Mouse (Mus musculus): ENCODE measurements around the gene Kcna2. TPM values are rescaled to one million over a fixed set of nuclear protein-coding genes. Genes with fewer than 3 reads are reported as not detected.
A peak's percentile ranks its signal among the peaks of the same experiment; 100 is the strongest.

Kcna2 gene
- polyA plus RNA-seq, 1 experiment from 2014 or later: 1.9 TPM

DNA sequence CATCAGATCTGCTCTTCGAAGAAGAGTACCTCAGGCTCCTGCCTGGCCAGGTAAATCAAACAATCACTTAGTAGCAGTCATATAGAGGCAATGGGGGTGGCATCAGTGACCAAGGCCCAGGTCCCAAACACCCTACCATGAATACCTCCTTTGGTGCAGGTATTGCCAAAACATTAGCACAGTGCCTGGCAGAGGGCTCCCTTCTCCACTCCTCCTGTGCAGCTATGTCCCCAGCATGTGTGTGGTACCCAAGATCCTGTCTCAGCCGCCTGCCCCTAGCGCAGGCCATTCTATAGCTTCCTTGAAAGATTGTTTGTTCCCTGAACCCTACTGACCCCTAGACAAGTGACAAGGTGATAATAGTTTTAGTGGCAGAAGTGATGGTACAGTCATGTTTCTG is 2.5 kb downstream of the Kcna2 start:
- no peak for ATAC-seq (ENCODE audit: low read depth)
- H3K4me3 ChIP-seq: peak overlapping the region; percentile 70; the same call in 1 of the 2 replicates
- peaks cover 44% of the 10 kb centered on the region for H3K4me1 ChIP-seq (replicated peaks)
- H3K27ac ChIP-seq (replicated peaks): no peak overlapping the region
- H3K27me3 ChIP-seq: peaks cover 35% of the 10 kb centered on the region
- no peaks in the 10 kb centered on the region for H3K9me3 ChIP-seq
- WGBS: 88% methylated on average over 3 of the region's 3 CpGs
- peak overlapping the region; percentile 86 for H3K9ac ChIP-seq
- H3K4me2 ChIP-seq: peak overlapping the region; percentile 89
- H3K36me3 ChIP-seq: 0 out of 2 replicates have a peak, but pooled peaks cover 10% of the 10 kb centered on the region

DNA sequence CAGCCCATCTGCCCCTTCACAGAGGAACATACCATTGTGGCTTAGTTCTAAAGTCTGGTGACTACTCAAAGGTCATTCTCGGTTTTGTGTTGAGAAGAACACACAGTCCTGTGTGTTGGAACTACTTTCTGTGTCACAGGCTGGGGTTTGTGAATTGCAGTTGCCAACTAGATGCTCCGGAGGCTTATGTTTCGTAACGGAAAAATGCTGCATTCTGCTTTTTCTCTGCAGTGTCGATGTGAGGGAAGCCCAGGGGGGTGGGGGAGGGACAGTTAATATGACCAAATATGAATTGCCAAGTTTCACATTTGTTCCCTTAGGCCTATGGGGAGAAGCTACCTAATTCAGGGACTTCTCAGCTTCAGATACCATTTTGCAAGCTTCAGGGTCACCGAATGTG is 5.0 kb downstream of the Kcna2 start:
- Histone ChIP-seq H3K9me3 (no peaks in the 10 kb centered on the region), H3K4me2 (no peak overlapping the region), H3K27me3 (peaks cover 12% of the 10 kb centered on the region), H3K4me1 (replicated peaks) (peaks cover 39% of the 10 kb centered on the region), H3K4me3 (no peak overlapping the region), H3K9ac (no peak overlapping the region), H3K27ac (replicated peaks) (no peak overlapping the region), H3K36me3 (0 out of 2 replicates have a peak, but pooled peaks cover 10% of the 10 kb centered on the region)
- 83% methylated on average over 6 of the region's 6 CpGs for WGBS
- no peak for ATAC-seq (ENCODE audit: low read depth)

DNA sequence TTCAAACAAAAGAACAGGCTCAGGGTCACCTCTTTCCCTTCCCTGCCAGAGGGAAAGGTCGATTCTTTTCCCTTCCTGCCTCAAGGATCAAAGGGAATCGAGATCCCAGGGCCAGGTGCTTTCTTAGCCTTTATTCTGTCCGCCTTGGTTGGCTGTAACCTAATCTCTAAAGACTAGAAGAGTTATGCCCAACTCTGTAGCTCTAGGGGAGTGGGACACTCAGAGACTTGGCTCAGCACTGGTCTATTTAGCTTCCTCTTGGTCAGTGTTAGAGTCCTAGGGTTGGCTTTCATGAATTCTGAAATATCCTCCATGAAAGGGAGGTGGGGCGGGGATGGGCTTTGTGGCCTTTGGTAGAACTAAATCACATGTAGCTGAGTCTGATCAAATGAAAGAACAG is 11.6 kb downstream of the Kcna2 start:
- Histone ChIP-seq H3K36me3 (no peaks in the 10 kb centered on the region), H3K27ac (replicated peaks) (no peak overlapping the region), H3K4me2 (no peak overlapping the region), H3K9ac (no peak overlapping the region), H3K27me3 (no peaks in the 10 kb centered on the region), H3K4me3 (no peak overlapping the region), H3K4me1 (replicated peaks) (peaks cover 29% of the 10 kb centered on the region), H3K9me3 (no peaks in the 10 kb centered on the region)
- WGBS: 60% methylated on average over 4 of the region's 4 CpGs
- ATAC-seq (ENCODE audit: low read depth): no peak

DNA sequence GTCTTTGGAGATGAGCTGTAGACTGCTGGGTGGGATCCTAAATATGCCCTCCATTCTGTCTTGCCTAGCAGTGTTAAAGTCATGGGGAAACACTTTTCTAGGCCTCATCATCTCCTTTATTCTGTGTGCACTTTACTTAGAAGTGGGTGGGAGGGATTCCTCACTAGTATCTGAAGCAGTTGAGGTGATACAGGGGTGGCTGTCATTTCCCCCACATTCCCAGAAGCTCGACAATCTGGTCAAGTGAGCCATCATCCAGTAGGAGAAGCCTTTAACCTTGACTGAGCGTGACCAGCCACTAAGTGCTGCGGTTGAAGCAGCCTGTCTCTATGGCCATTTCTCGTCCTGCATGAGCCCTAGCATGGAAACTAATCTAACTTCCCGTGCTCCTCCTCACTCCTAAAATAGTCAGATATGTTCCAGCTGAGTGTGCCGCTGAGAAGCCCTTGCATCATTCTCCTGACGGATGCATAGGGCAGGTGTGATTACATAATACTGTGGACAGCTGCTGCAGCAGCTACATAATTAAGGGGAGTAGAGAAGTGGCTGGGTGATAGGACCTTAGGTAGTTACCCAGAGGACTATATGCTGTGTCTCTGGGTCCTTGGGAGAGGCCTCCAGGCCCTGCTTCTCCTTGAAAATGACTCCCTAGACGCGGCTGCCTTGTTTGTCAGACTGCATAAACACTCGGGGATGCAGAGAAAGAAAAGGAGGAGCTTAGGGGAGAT is 12.2 kb downstream of the Kcna2 start:
- no peaks in the 10 kb centered on the region for H3K27me3 ChIP-seq
- no peaks in the 10 kb centered on the region for H3K36me3 ChIP-seq
- peak; percentile 36 for ATAC-seq (ENCODE audit: low read depth)
- WGBS: 60% methylated on average over 10 of the region's 10 CpGs
- H3K27ac ChIP-seq (replicated peaks): peak overlapping the region; percentile 86
- no peak overlapping the region; the same call in 1 of the 2 replicates for H3K9ac ChIP-seq
- no peak overlapping the region for H3K4me3 ChIP-seq
- no peaks in the 10 kb centered on the region for H3K9me3 ChIP-seq
- peak overlapping the region; percentile 45 for H3K4me2 ChIP-seq
- peaks cover 29% of the 10 kb centered on the region for H3K4me1 ChIP-seq (replicated peaks)

DNA sequence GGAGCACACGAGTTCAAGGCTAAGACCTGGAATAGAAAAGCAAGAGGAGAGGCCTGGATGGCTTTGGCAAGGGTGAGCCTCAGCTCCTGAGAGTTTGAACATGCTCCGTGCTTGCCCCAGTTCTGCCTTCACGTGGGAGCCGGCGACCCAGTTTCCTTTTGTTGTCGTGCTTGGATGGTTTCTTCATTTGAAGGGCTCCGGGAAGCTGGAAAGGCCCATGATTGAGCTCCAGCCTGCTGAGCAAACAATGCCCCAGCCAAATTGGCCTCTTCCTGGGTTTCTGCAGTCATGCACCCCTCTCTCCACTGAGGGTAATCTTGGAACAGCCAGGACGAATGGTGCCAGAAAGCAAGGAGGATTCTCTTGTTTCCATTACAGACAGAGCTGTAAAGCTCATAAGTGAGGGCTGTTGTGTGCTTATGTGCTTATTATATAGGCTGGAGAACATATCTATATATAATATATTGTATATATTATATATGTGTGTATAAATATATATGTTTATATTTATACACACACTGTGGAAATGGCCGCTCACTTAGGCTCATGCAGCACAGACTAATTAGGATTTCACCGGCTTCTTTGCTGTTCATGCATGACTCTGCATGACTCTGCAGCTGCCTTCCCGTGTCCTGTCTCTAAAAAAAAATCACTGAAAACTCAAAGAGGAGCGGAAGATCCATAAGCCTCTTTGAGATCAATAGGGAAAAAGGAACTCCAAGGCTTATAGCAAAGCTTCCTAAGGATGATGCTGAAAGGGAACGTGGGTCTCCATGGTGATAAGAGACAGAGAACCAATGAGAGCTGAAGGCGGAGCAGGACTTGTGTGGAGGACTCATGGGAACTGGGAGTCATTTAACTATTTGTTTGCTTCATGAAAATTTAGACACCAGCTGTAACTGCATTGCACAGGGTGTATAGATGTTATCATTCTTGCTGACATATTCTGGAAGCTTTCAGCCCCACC is 13.1 kb downstream of the Kcna2 start:
- Histone ChIP-seq H3K4me3 (peak overlapping the region; percentile 28), H3K9ac (peak overlapping the region; percentile 9), H3K27ac (replicated peaks) (peak overlapping the region; percentile 86), H3K4me2 (peak overlapping the region; percentile 45), H3K27me3 (no peaks in the 10 kb centered on the region), H3K36me3 (no peaks in the 10 kb centered on the region), H3K4me1 (replicated peaks) (peaks cover 27% of the 10 kb centered on the region), H3K9me3 (no peaks in the 10 kb centered on the region)
- WGBS: 32% methylated on average over 14 of the region's 14 CpGs
- ATAC-seq (ENCODE audit: low read depth): peak; percentile 90

DNA sequence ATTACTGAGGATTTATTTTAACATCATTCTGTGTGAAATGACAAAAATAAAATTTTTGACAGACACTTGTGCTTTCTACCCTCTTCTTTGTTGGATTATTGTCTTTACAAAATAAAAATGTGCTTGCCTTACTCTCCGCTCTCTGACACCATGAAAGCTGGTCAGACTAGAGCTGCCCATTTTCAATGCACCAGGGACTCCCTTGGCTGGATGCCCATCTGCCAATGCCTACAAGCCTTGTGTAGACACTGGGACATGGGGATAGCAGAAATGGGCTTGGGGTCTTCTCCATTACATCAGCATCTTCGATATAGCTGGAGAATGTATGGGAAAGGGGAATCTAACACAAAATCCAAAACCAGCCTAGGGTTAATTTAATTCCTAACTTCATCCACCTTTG is 14.0 kb downstream of the Kcna2 start:
- ATAC-seq (ENCODE audit: low read depth): no peak

DNA sequence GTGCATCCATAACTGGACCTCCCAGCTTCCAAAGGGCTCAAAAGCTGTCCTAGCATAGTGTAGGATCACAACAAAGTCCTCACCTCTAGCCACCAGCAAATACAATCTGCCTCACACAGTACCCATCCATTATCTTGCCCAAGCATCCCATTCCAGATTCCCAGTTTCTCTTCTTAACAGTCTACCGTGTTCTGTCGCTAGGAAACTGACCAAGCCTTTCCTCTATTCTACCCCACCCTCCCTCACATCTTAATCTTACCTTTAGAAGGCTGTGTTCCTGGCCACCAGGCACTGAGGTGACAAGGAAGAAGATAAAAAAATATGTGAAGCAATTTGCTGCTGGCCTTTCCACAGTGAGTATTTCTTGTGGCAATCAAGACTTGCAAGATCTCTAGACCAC is 14.8 kb downstream of the Kcna2 start:
- no peak for ATAC-seq (ENCODE audit: low read depth)
- Histone ChIP-seq H3K27ac (replicated peaks) (no peak overlapping the region), H3K4me3 (no peak overlapping the region), H3K9me3 (no peaks in the 10 kb centered on the region), H3K4me2 (no peak overlapping the region), H3K27me3 (no peaks in the 10 kb centered on the region), H3K9ac (no peak overlapping the region), H3K36me3 (no peaks in the 10 kb centered on the region), H3K4me1 (replicated peaks) (peaks cover 27% of the 10 kb centered on the region)
- WGBS: 89% methylated on average over 2 of the region's 2 CpGs

More for the DNA sequence above, 14.0 kb downstream of the Kcna2 start:
- no peaks in the 10 kb centered on the region for H3K9me3 ChIP-seq
- peaks cover 27% of the 10 kb centered on the region for H3K4me1 ChIP-seq (replicated peaks)
- no peak overlapping the region for H3K9ac ChIP-seq
- H3K36me3 ChIP-seq: no peaks in the 10 kb centered on the region
- no peaks in the 10 kb centered on the region for H3K27me3 ChIP-seq
- WGBS: 66% methylated on average over 2 of the region's 2 CpGs
- H3K4me2 ChIP-seq: no peak overlapping the region
- H3K4me3 ChIP-seq: no peak overlapping the region
- H3K27ac ChIP-seq (replicated peaks): no peak overlapping the region

DNA sequence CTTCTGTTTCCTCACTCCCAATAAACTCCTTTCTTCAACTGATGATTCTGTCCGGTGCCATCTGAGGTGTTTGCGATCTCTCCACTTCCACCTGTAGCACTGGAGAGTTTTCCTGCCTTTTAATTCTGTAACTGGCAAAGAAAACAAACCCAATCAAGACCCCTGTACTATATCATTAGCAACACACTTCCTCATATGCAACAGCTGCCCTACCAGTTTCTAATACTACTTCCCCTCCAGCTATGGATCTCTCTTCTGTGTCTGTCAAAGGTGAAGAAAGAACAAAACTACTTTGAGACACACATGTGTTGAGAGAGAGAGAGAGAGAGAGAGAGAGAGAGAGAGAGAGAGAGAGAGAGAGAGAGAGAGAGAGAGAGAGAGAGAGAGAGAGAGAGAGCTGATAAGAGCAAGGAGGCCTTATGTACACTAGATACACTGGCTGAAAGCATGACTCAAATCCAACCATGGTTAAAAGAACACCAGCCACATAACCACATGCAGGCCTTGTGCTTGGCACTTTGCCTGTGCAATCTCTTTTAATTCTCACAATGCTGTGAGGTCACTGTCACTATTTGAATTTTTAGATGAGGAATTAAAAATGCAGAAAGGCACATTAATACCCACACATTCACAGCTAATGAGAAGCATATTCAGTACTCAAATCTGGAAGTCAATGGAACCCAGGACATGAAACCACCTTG is 19.1 kb downstream of the Kcna2 start:
- Histone ChIP-seq H3K27ac (replicated peaks) (no peak overlapping the region), H3K9me3 (no peaks in the 10 kb centered on the region), H3K36me3 (no peaks in the 10 kb centered on the region), H3K4me3 (no peak overlapping the region), H3K27me3 (no peaks in the 10 kb centered on the region), H3K4me1 (replicated peaks) (peaks cover 1% of the 10 kb centered on the region; the same call in 1 of the 2 replicates), H3K9ac (no peak overlapping the region), H3K4me2 (no peak overlapping the region)
- WGBS: 82% methylated on average over 2 of the region's 2 CpGs
- ATAC-seq (ENCODE audit: low read depth): no peak

DNA sequence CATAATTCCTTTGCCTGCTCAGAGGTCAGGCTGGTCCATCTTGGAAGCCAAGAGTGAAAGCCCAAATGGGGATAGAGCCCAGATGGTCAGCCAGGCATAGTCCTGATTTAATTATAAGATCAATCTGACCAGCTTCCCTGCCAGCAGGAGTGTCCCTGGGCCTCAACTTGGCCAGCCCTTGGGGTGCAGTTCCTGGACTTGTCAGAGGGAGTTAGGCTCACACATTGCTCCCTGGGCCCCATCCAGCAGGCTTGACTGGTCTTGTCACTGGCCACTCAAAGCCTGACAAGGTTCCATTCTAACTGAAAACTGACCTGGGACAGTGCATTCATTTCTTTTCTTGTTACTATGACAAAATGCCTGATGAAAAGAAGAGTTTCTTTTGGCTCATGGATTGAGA is 21.4 kb downstream of the Kcna2 start:
- Histone ChIP-seq H3K27ac (replicated peaks) (no peak overlapping the region), H3K4me1 (replicated peaks) (no peaks in the 10 kb centered on the region), H3K36me3 (no peaks in the 10 kb centered on the region), H3K9ac (no peak overlapping the region), H3K4me2 (no peak overlapping the region), H3K9me3 (no peaks in the 10 kb centered on the region), H3K4me3 (no peak overlapping the region), H3K27me3 (no peaks in the 10 kb centered on the region)
- ATAC-seq (ENCODE audit: low read depth): no peak

DNA sequence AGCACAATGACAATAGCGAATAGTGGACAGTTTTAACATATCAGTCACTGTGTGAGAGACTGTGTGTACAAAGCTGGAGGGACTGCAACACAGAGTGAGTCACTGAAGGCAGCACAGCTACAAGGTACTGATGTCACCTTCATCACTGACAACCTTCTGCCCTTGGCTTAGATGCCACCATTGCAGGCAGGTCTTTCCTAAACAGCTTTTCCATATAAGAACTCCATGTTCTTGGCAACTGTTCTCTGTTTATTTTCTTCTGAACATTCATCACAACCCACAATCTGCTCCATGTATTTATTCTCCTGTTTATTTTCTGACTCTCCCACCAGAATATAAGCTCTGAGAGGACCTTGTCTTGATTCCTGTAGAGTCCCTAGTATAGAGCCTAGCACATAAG is 26.7 kb downstream of the Kcna2 start:
- Histone ChIP-seq H3K36me3 (no peaks in the 10 kb centered on the region), H3K4me1 (replicated peaks) (peaks cover 30% of the 10 kb centered on the region), H3K4me3 (no peak overlapping the region), H3K4me2 (no peak overlapping the region), H3K27me3 (no peaks in the 10 kb centered on the region), H3K27ac (replicated peaks) (no peak overlapping the region), H3K9ac (no peak overlapping the region), H3K9me3 (no peaks in the 10 kb centered on the region)
- 86% methylated on average over 1 of the region's 1 CpGs for WGBS
- ATAC-seq (ENCODE audit: low read depth): no peak

DNA sequence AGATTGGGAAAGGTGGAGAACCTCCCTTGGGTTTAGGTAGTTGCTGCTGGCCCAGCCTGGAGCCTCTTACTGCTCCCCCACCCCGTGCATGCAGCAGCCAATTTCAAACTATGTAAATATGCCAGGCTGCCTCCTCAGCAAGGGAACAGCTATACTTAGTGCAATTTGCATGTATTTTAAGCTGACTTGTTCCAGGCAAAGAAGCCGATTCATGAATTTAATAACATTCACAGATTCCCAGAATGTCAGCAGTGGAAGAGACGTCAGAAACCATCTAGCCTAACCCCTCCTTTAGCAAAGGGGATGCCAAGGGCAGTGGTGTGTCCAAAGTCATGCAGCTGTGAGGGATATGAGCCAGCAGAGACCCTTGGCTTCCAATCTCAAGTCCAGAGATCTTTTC is 27.5 kb downstream of the Kcna2 start:
- WGBS: 69% methylated on average over 3 of the region's 3 CpGs
- ATAC-seq (ENCODE audit: low read depth): no peak
- no peaks in the 10 kb centered on the region for H3K27me3 ChIP-seq
- H3K4me2 ChIP-seq: no peak overlapping the region
- no peaks in the 10 kb centered on the region for H3K36me3 ChIP-seq
- no peak overlapping the region for H3K4me3 ChIP-seq
- peaks cover 34% of the 10 kb centered on the region for H3K4me1 ChIP-seq (replicated peaks)
- no peak overlapping the region for H3K27ac ChIP-seq (replicated peaks)
- no peak overlapping the region for H3K9ac ChIP-seq
- H3K9me3 ChIP-seq: no peaks in the 10 kb centered on the region

DNA sequence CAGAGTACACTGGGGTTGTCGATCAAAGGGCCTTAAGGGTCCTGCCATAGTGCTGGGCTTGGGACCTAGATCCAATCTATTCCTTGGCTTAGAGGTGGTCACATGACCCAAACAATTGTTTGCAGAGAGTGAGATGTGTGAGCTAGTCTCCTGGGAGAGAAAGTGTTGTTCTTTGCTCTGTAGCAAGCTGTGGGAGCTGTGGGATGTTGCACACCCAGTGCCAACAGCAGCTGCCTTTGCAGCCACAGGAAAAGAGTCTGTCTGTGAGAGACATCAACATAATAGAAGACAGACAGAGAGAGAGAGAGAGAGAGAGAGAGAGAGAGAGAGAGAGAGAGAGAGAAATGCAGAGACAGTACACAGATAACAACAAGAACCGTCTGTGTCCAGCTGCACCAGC is 28.3 kb downstream of the Kcna2 start:
- no peak overlapping the region for H3K9ac ChIP-seq
- H3K9me3 ChIP-seq: no peaks in the 10 kb centered on the region
- WGBS: 55% methylated on average over 2 of the region's 2 CpGs
- H3K4me2 ChIP-seq: no peak overlapping the region
- ATAC-seq (ENCODE audit: low read depth): no peak
- H3K4me3 ChIP-seq: no peak overlapping the region
- H3K27ac ChIP-seq (replicated peaks): no peak overlapping the region
- H3K36me3 ChIP-seq: no peaks in the 10 kb centered on the region
- no peaks in the 10 kb centered on the region for H3K27me3 ChIP-seq
- peaks cover 34% of the 10 kb centered on the region for H3K4me1 ChIP-seq (replicated peaks)

Measured in neural tube, embryonic 13.5 days (tissue).